Mouse (Mus musculus) splenic B cell, adult 2 months (primary cell): ENCODE results near the gene Smc4.

Source experiments
- DNase-seq: peaks from one replicate; pipeline ENCODE4 v3.0.0-alpha.2; 2011; ENCODE audit warnings: low read depth, low spot score
- H3K27me3 ChIP-seq: 2 replicates; pipeline ENCODE4 v1.6.1; 2012; ENCODE audit warnings: mild to moderate bottlenecking, low read length, moderate library complexity, mixed read lengths; ENCODE audit not compliant: control insufficient read depth, poor library complexity, insufficient read depth, severe bottlenecking
- H3K36me3 ChIP-seq: 2 replicates; pipeline ENCODE4 v1.6.1; 2012; ENCODE audit warnings: mild to moderate bottlenecking, low read length, moderate library complexity, mixed read lengths; ENCODE audit not compliant: control insufficient read depth, poor library complexity, insufficient read depth, severe bottlenecking

Gene Smc4

GRCm38 (mm10) chr3:69044645-69045399 lies 40.3 kb downstream of the Smc4 start, which contains the start of gene Trim59:
Trim59 (minus strand) TSS chr3:69044755.
- peak; percentile 93 for DNase-seq
- Histone ChIP-seq H3K36me3 (no peaks in the 10 kb centered on the region), H3K27me3 (no peaks in the 10 kb centered on the region)

GRCm38 (mm10) chr3:69045400-69045703 lies 40.8 kb downstream of the Smc4 start:
- H3K36me3 ChIP-seq, result no peaks in the 10 kb centered on the region
- DNase-seq, result no peak
- H3K27me3 ChIP-seq, result no peaks in the 10 kb centered on the region

- DNase-seq, result no peak
- no peaks in the 10 kb centered on the region for H3K27me3 ChIP-seq
- H3K36me3 ChIP-seq, result no peaks in the 10 kb centered on the region
These were observed 41.2 kb downstream of the Smc4 start for GRCm38 (mm10) chr3:69045750-69046149.

- DNase-seq, result no peak
- no peaks in the 10 kb centered on the region for H3K27me3 ChIP-seq
These were observed 42.0 kb downstream of the Smc4 start for GRCm38 (mm10) chr3:69046509-69046908.

GRCm38 (mm10) chr3:69047684-69048083 lies 43.1 kb downstream of the Smc4 start:
- DNase-seq, result no peak
- Histone ChIP-seq H3K27me3 (no peaks in the 10 kb centered on the region), H3K36me3 (no peaks in the 10 kb centered on the region)

More at GRCm38 (mm10) chr3:69046509-69046908, 42.0 kb downstream of the Smc4 start:
- no peaks in the 10 kb centered on the region for H3K36me3 ChIP-seq

- Histone ChIP-seq H3K36me3 (no peaks in the 10 kb centered on the region), H3K27me3 (no peaks in the 10 kb centered on the region)
- no peak for DNase-seq
These were observed 44.5 kb downstream of the Smc4 start for GRCm38 (mm10) chr3:69049011-69049410.

GRCm38 (mm10) chr3:69051894-69052293 lies 47.4 kb downstream of the Smc4 start:
- DNase-seq, result no peak
- Histone ChIP-seq H3K36me3 (no peaks in the 10 kb centered on the region), H3K27me3 (no peaks in the 10 kb centered on the region)

GRCm38 (mm10) chr3:69054760-69055432 lies 50.4 kb downstream of the Smc4 start:
- no peak for DNase-seq
- Histone ChIP-seq H3K36me3 (no peaks in the 10 kb centered on the region), H3K27me3 (no peaks in the 10 kb centered on the region)

GRCm38 (mm10) chr3:69055871-69056270 lies 51.3 kb downstream of the Smc4 start:
- no peaks in the 10 kb centered on the region for H3K36me3 ChIP-seq
- DNase-seq, result no peak

GRCm38 (mm10) chr3:69060672-69061071 lies 56.1 kb downstream of the Smc4 start:
- Histone ChIP-seq H3K36me3 (no peaks in the 10 kb centered on the region), H3K27me3 (no peaks in the 10 kb centered on the region)
- no peak for DNase-seq

More at GRCm38 (mm10) chr3:69055871-69056270, 51.3 kb downstream of the Smc4 start:
- no peaks in the 10 kb centered on the region for H3K27me3 ChIP-seq

GRCm38 (mm10) chr3:69062764-69063163 lies 58.2 kb downstream of the Smc4 start:
- H3K27me3 ChIP-seq, result no peaks in the 10 kb centered on the region
- DNase-seq, result peak; percentile 58
- no peaks in the 10 kb centered on the region for H3K36me3 ChIP-seq

GRCm38 (mm10) chr3:69064005-69064404 lies 59.5 kb downstream of the Smc4 start:
- peak; percentile 64 for DNase-seq
- no peaks in the 10 kb centered on the region for H3K27me3 ChIP-seq
- no peaks in the 10 kb centered on the region for H3K36me3 ChIP-seq
